Mouse (Mus musculus): Measurements from ENCODE around the gene Casp8.

DNA sequence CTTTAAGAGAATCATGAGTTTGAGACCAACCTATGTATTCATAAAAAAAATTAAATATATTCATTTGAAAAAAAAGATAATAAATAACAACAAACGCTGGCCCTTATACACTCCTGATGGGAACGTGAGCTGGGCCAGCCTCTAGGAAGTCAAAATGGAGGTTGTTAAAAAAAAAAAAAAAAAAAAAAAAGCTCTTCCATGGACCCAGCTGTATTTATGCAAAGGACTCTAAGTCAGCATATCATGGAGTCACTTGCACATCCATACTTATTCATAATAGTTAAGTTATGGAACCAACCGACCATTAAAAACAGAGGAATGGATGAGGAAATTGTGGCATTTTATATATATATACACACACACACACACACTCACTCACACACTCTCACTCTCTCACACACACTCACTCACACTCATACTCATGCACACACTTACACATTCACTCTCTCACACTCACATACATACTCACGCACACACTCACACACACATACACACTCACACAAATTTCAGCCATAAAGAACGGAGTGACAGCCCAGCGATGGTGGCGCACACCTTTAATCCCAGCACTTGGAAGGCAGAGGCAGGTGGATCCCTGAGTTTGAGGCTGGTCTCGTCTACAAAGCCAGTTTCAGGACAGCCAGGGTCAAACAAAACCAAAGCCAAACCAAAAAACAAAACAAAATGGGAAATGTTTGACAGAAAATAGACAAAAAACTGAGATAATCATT lies 6.5 kb downstream of the Casp8 start:
- TF ChIP-seq POLR2A (IDR thresholded peaks at IDR 0.05; ENCODE audit: insufficient read depth, low read depth, low read length) (no peak), CTCF (IDR thresholded peaks at IDR 0.05; ENCODE audit: insufficient read depth, low read depth, low read length) (no peak)
